Mouse (Mus musculus) neural tube, embryonic 11.5 days (tissue): ENCODE measurements around the gene Ctdspl. TPM values are rescaled to one million over a fixed set of nuclear protein-coding genes. Genes with fewer than 3 reads are reported as not detected.

Source experiments
- ATAC-seq: fragments of 200-750 bp; cut with Nextera tagmentation; 2 replicates; pipeline ENCODE4 v1.8.0; 2017; ENCODE audit warnings: moderate number of reproducible peaks, mild to moderate bottlenecking, moderate TSS enrichment, moderate library complexity; ENCODE audit not compliant: insufficient read depth, low FRiP score, low TSS enrichment
- DNase-seq: peaks from one replicate; pipeline ENCODE4 v3.0.0-alpha.2; 2015; ENCODE audit warnings: low spot score
- H3K27ac ChIP-seq: fragments of 300-500 bp; sonication (generic); 2 replicates; pipeline ENCODE4 v1.5.1; 2014; ENCODE audit warnings: low read depth, mild to moderate bottlenecking, low read length
- H3K27me3 ChIP-seq: fragments of 300-500 bp; sonication (generic); 2 replicates; pipeline ENCODE4 v1.6.1; 2014; ENCODE audit warnings: mild to moderate bottlenecking, low read length, mixed read lengths; ENCODE audit not compliant: control insufficient read depth, insufficient read depth
- H3K36me3 ChIP-seq: fragments of 300-500 bp; sonication (generic); 2 replicates; pipeline ENCODE4 v1.6.1; 2014; ENCODE audit warnings: mild to moderate bottlenecking, low read length, moderate library complexity, mixed read lengths; ENCODE audit not compliant: control insufficient read depth, insufficient read depth
- H3K4me1 ChIP-seq: fragments of 300-500 bp; sonication (generic); 2 replicates; pipeline ENCODE4 v1.6.1; 2014; ENCODE audit warnings: low read length, mixed read lengths; ENCODE audit not compliant: control insufficient read depth, insufficient read depth
- H3K4me2 ChIP-seq: fragments of 300-500 bp; sonication (generic); 2 replicates; pipeline ENCODE4 v1.6.1; 2014; ENCODE audit warnings: low read depth, mild to moderate bottlenecking, moderate library complexity
- H3K4me3 ChIP-seq: fragments of 300-500 bp; sonication (generic); 2 replicates; pipeline ENCODE4 v1.5.1; 2014; ENCODE audit warnings: low read depth, low read length
- H3K9ac ChIP-seq: fragments of 300-500 bp; sonication (generic); 2 replicates; pipeline ENCODE4 v1.6.1; 2014; ENCODE audit warnings: mild to moderate bottlenecking, low read length
- H3K9me3 ChIP-seq: fragments of 300-500 bp; sonication (generic); 2 replicates; pipeline ENCODE4 v1.6.1; 2016; ENCODE audit warnings: low read length; ENCODE audit not compliant: control insufficient read depth
- WGBS: fragments of 180-500 bp; shearing (Covaris S2); extraction: QIAGEN DNeasy Blood & Tissue Kit; methylation state at CpG from one replicate; pipeline ENCODE4 v1.1.7; 2014; 5-methylcytosine and 5-hydroxymethylcytosine counted together
- polyA plus RNA-seq: library from polyadenylated mRNA; unstranded; fragments of >200 nt; fragmentation: Nextera tagmentation; extraction: Ambion mirVana; gene quantifications from 2 replicates; pipeline ENCODE4 v1.2.1, GENCODE M21; 2014

Gene Ctdspl
- polyA plus RNA-seq, 1 experiment from 2014 or later = 8.6 TPM

DNA sequence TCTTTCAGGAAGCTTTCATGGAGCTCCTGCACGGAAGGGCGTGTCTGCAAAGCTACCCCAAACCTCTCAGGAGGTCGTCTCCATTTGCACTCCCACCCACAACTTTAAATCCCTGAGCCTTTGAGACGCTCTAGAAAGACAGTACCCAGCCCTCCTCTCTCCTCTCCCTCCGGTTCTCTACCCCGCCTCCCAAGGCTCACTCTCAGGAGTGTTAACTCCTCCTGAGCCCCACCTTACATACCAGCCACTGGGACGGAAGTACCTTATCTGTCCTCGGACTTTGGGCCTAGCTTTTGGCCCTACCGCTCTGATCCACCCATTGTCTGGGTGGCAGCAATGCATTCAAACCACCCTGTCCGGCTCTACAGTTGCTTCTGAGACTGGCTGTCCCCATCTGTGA is 157.7 kb downstream of the Ctdspl start:
- H3K27me3 ChIP-seq = no peaks in the 10 kb centered on the region
- no peak overlapping the region for H3K9ac ChIP-seq
- H3K4me2 ChIP-seq = no peak overlapping the region
- no peak overlapping the region for H3K27ac ChIP-seq
- H3K9me3 ChIP-seq = no peaks in the 10 kb centered on the region
- 85% methylated on average over 10 of the region's 10 CpGs for whole genome bisulfite sequencing
- ATAC-seq = no peak
- no peaks in the 10 kb centered on the region for H3K36me3 ChIP-seq
- H3K4me1 ChIP-seq = peaks cover 27% of the 10 kb centered on the region
- H3K4me3 ChIP-seq = no peak overlapping the region
- DNase-seq = no peak

DNA sequence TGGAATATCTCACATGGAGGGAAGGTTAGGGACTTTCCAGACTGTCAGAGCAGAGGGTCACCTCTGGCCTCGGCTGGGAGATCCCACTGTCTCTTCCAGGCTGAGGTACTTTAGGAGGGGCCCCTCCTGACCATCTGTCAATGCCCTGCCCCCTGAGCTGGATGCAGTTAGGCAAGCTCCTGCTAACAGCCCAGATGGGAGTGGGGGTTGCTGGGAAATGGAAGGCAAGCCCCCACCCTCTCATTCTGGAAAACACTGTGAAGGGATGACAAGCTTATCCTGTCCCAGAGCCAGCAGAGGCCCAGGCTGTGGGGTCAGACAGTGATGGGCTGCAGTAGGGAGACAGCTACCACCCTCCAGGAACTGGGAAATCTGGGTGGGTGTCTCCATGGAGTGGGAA is 160.2 kb downstream of the Ctdspl start:
- Histone ChIP-seq H3K4me2 (no peak overlapping the region), H3K4me1 (peaks cover 34% of the 10 kb centered on the region), H3K9ac (no peak overlapping the region), H3K27ac (no peak overlapping the region), H3K27me3 (no peaks in the 10 kb centered on the region; the same call in 1 of the 2 replicates), H3K36me3 (no peaks in the 10 kb centered on the region), H3K9me3 (no peaks in the 10 kb centered on the region), H3K4me3 (no peak overlapping the region)
- ATAC-seq (no peak), DNase-seq (no peak)
- WGBS = 13% methylated on average over 1 of the region's 1 CpGs

DNA sequence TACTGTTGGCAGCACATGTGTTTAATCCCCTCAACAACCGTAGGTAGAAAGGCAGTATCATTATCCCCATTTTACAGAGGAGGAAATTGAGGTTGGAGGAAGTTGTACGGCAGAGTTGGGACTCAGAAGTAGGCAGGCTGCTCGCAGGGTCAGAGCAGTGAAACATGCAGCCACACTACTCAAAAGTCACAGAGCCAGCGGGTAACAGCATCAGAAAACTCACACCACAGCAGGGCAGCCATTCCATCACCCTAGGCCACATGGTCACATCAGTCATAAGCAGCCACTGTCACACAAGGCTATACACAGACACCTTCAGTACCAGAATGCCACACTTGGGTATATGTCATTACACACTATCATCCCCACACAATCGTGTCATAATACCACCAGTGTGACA is 161.1 kb downstream of the Ctdspl start:
- Histone ChIP-seq H3K4me2 (no peak overlapping the region), H3K36me3 (no peaks in the 10 kb centered on the region), H3K4me1 (peaks cover 36% of the 10 kb centered on the region), H3K9ac (no peak overlapping the region), H3K4me3 (no peak overlapping the region), H3K27me3 (peaks cover 4% of the 10 kb centered on the region; the same call in 1 of the 2 replicates), H3K27ac (no peak overlapping the region), H3K9me3 (no peaks in the 10 kb centered on the region)
- WGBS = 82% methylated on average over 5 of the region's 5 CpGs
- no peak for DNase-seq
- ATAC-seq = no peak

DNA sequence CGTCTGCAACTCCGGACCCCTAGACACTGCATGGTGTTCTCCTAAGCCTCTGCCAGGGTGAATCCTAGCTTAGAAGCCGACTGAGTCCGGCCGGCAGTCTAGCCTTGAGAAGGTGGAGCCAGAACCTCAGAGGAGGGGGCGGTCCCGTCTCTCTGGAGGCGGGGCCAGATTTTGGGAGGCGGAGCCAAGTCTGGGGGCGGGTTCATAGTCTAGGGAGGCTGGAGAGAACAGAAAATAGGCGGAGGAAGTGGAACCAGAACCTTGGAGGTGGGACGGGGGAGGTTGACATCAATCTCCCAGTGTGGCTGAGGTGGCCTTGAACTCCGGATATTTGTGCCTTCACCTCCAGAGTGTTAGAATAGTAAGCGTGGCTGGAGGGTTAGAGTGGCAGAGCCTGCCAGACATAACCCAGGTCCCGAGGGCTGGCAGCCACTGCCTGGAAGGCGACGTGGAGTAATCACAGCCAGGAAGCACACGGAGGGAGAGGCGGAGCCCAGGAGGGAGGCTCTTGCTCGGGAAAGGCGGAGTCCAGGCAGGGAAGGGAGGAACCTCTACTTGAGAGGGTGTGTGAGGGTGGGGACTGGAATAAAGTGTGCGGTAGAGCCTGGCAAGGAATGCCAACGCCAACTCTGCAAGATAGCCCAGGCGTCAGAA is 162.0 kb downstream of the Ctdspl start:
- H3K4me1 ChIP-seq = peaks cover 34% of the 10 kb centered on the region
- ATAC-seq = peak; percentile 42
- H3K4me3 ChIP-seq = peak overlapping the region; percentile 24
- 0 out of 2 replicates have a peak overlapping the region, but pooled peaks have one; percentile 23 for H3K9ac ChIP-seq
- no peaks in the 10 kb centered on the region for H3K9me3 ChIP-seq
- under 1% methylated on average over 24 of the region's 24 CpGs for WGBS
- peak; percentile 88 for DNase-seq
- H3K4me2 ChIP-seq = peak overlapping the region; percentile 44
- no peaks in the 10 kb centered on the region for H3K36me3 ChIP-seq
- H3K27ac ChIP-seq = 0 out of 2 replicates have a peak overlapping the region, but pooled peaks have one; percentile 20
- peaks cover 7% of the 10 kb centered on the region; the same call in 1 of the 2 replicates for H3K27me3 ChIP-seq

DNA sequence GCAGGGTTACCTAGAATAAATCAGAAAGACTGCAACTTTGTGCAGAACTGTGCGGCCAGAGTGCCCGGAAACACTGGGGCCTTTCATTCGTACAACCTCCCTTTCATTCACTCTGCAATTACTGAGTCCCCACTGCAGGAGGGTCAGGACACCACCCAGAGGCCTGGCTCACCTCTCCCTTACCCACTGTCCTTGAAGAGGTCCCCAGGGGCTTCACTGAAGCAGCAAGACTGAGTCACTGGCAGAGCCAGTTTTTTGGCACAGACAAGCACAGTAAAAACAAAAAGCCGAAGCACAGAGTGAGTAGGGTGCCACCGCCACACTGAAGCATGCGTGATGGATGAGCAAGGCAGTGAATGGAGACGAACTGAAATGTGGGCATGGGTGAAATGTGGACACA is 163.2 kb downstream of the Ctdspl start:
- no peaks in the 10 kb centered on the region for H3K9me3 ChIP-seq
- H3K4me2 ChIP-seq = no peak overlapping the region
- no peaks in the 10 kb centered on the region for H3K36me3 ChIP-seq
- no peak overlapping the region for H3K4me3 ChIP-seq
- no peak overlapping the region for H3K27ac ChIP-seq
- 35% methylated on average over 7 of the region's 7 CpGs for WGBS
- ATAC-seq (no peak), DNase-seq (no peak)
- no peak overlapping the region for H3K9ac ChIP-seq
- H3K4me1 ChIP-seq = peaks cover 39% of the 10 kb centered on the region
- H3K27me3 ChIP-seq = peaks cover 10% of the 10 kb centered on the region

DNA sequence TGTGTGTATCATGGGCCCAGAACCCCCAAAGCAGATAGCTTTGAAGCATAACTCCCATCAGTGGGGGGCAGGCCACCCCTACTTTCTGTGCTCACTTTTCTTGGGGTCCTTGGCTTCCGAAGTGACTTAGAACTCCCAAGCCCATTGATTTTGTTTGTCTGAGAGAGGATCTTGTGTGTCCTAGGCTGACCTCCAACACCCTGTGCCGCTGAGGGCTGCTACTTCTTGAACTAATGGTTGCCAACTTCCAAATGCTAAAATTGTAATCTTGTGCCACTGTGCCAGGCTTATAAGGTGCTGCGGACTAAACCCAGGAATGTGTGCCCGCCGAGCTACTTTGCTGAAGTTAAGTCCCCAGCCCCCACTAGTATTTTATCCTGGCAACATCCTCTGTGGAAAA is 164.2 kb downstream of the Ctdspl start:
- no peak overlapping the region; the same call in 1 of the 2 replicates for H3K9ac ChIP-seq
- DNase-seq (no peak), ATAC-seq (no peak)
- no peak overlapping the region for H3K4me2 ChIP-seq
- 92% methylated on average over 5 of the region's 5 CpGs for WGBS
- no peak overlapping the region for H3K4me3 ChIP-seq
- H3K36me3 ChIP-seq = no peaks in the 10 kb centered on the region
- peaks cover 10% of the 10 kb centered on the region for H3K27me3 ChIP-seq
- H3K9me3 ChIP-seq = no peaks in the 10 kb centered on the region
- H3K4me1 ChIP-seq = peaks cover 39% of the 10 kb centered on the region
- no peak overlapping the region for H3K27ac ChIP-seq

DNA sequence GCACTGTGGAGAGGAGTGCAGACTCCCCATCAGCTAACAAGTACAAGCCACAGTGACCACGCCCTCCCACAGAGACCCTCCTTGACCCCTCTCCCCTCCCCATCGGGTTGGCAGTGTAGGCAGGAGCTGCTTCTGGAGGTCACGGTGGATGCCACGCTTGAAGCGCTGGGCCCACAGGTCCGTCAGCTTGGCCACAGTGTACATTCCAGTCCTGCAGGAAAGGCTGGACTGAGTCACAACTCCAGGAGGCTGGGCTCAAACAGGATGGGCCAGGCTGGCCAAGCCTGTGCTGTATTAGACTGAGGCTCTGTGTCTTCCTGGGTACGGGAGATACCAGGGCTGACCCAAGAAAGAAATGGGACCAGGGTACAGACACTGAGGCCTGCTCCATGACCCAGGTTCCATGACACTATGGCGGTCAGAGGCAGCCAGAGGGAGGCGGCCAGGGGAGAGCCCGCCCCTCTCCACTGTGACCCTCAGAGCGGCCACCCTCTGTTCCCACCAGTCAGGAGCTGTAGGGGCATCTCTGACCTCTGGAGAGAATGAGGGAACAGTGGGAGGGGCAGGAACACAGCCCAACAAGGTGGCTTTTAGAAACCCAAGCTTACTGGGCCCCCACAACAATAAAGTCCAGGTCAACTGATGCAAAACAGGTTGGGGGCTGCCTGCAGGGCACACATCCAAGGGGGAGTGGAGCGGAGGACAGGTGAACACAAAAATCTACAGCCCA is 165.5 kb downstream of the Ctdspl start:
- no peak overlapping the region for H3K9ac ChIP-seq
- WGBS = 63% methylated on average over 12 of the region's 12 CpGs
- DNase-seq (no peak), ATAC-seq (no peak)
- peaks cover 10% of the 10 kb centered on the region for H3K27me3 ChIP-seq
- peak overlapping the region; percentile 51 for H3K4me3 ChIP-seq
- H3K27ac ChIP-seq = 0 out of 2 replicates have a peak overlapping the region, but pooled peaks have one; percentile 8
- H3K9me3 ChIP-seq = no peaks in the 10 kb centered on the region
- H3K4me2 ChIP-seq = peak overlapping the region; percentile 77
- no peaks in the 10 kb centered on the region for H3K36me3 ChIP-seq
- H3K4me1 ChIP-seq = peaks cover 35% of the 10 kb centered on the region

DNA sequence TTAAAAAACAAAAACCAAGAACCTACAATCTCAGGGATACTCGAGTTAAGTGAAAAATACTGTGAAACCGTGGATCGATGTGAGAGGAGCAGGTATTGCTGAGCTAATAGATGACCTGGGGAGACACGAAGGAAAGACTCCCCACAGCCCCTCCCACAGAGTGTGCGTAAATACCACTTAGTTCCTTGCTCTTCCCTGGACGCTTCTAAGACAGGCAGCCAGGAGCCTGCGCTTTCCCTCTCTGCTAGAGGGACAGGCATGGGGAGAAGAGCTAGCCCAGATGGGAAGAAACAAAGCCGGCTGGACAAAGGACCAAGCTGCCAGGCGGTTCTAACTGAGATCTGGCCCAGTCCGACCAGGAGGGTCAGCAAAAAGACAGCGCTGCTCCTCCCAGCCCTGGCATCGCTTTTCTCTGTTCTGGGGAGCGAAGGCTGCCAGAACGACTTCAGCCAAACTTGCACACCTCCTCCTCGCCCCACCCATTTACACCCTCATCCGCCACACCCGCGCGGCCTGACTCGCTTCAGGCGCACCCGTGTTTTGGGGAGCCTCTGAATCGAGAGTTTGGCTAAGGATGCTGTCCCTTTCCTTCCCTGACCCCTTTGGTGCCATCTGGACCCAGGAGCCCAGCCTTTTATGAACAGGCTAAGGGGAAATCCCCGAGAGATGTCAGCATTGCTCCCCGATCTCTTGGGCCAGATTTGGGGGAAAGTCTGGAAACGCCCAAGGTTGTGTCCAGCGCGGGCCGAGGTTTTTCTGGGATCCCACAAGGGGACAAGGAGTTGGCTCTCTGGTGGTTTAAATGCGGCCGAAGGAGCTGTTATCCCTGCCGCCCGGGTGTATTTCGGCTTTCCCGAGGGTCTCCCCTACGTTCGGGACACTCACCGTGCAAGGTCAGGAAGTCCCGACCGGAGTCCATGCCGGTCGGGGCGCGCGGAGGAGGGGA is 166.5 kb downstream of the Ctdspl start:
- no peaks in the 10 kb centered on the region for H3K36me3 ChIP-seq
- peak overlapping the region; percentile 51 for H3K4me3 ChIP-seq
- peak overlapping the region; percentile 77 for H3K4me2 ChIP-seq
- peak overlapping the region; percentile 56; the same call in 1 of the 2 replicates for H3K27ac ChIP-seq
- H3K9me3 ChIP-seq = no peaks in the 10 kb centered on the region
- DNase-seq (peak; percentile 50), ATAC-seq (no peak)
- H3K4me1 ChIP-seq = peaks cover 32% of the 10 kb centered on the region
- peaks cover 10% of the 10 kb centered on the region for H3K27me3 ChIP-seq
- 4% methylated on average over 45 of the region's 45 CpGs for WGBS
- H3K9ac ChIP-seq = peak overlapping the region; percentile 60
